Mouse (Mus musculus) ES-E14 (cell line): Measurements from ENCODE around the gene Pcna. TPM values are rescaled to one million over a fixed set of nuclear protein-coding genes. Genes with fewer than 3 reads are reported as not detected.

Experiments
- DNase-seq: peaks from one replicate; pipeline ENCODE4 v3.0.0-alpha.2; 2013; ENCODE audit warnings: low read depth, low spot score
- H3K27ac ChIP-seq: 2 replicates; pipeline ENCODE4 v1.5.1; 2012; ENCODE audit warnings: low read depth, mild to moderate bottlenecking, low read length, moderate library complexity, mixed read lengths; ENCODE audit not compliant: poor library complexity, insufficient read depth, severe bottlenecking
- H3K36me3 ChIP-seq: 2 replicates; pipeline ENCODE4 v1.6.1; 2012; ENCODE audit warnings: mild to moderate bottlenecking, low read length, moderate library complexity, mixed read lengths; ENCODE audit not compliant: control insufficient read depth, poor library complexity, insufficient read depth, severe bottlenecking
- H3K4me1 ChIP-seq, 2 experiments: fragments of 150-350 bp in 1 of 2; sonication (generic) in 1 of 2; 2 replicates each; pipeline ENCODE4 v1.6.1; 2012; ENCODE audit warnings: low read length in 2 of 2, mild to moderate bottlenecking in 1 of 2, mixed read lengths in 1 of 2; ENCODE audit not compliant: control insufficient read depth in 2 of 2, insufficient read depth in 2 of 2, poor library complexity in 1 of 2
- H3K4me3 ChIP-seq, 2 experiments: fragments of 150-350 bp in 1 of 2; sonication (generic) in 1 of 2; 2 replicates each; pipeline ENCODE4 v1.5.1; 2012; ENCODE audit warnings: low read length in 2 of 2, low read depth in 1 of 2, mild to moderate bottlenecking in 1 of 2, mixed read lengths in 1 of 2; ENCODE audit not compliant: insufficient read depth in 1 of 2, poor library complexity in 1 of 2, severe bottlenecking in 1 of 2
- H3K9ac ChIP-seq: 2 replicates; pipeline ENCODE4 v1.6.1; 2012; ENCODE audit warnings: low read depth, mild to moderate bottlenecking, low read length, mixed read lengths; ENCODE audit not compliant: poor library complexity, insufficient read depth, severe bottlenecking
- H3K9me3 ChIP-seq: fragments of 150-350 bp; sonication (generic); 2 replicates; pipeline ENCODE4 v1.6.1; 2012; ENCODE audit warnings: low read depth, mild to moderate bottlenecking, low read length; ENCODE audit not compliant: control insufficient read depth, insufficient read depth
- CHD2 ChIP-seq: IDR thresholded peaks from 2 replicates; pipeline ENCODE4 v1.6.1; 2014; ENCODE audit warnings: mild to moderate bottlenecking, low read depth, low read length, inconsistent platforms
- HCFC1 ChIP-seq: IDR thresholded peaks from 2 replicates; pipeline ENCODE4 v1.6.1; 2012; ENCODE audit warnings: low read length, inconsistent platforms, borderline replicate concordance; ENCODE audit not compliant: insufficient read depth
- MAFK ChIP-seq: IDR thresholded peaks from 2 replicates; pipeline ENCODE4 v1.6.1; 2014; ENCODE audit warnings: mild to moderate bottlenecking, low read depth, low read length, inconsistent platforms; ENCODE audit not compliant: insufficient read depth
- ZC3H11A ChIP-seq: IDR thresholded peaks from 2 replicates; pipeline ENCODE4 v1.6.1; 2012; ENCODE audit warnings: low read depth, mild to moderate bottlenecking, inconsistent platforms, low read length, borderline replicate concordance
- ZNF384 ChIP-seq: IDR thresholded peaks from 2 replicates; pipeline ENCODE4 v1.6.1; 2012; ENCODE audit warnings: low read depth, low read length, inconsistent platforms
- in situ Hi-C, 2 experiments: fragments of 600-800 bp; cut with MboI; formaldehyde crosslinking; loops; one replicate each; pipeline ENCODE4 v1.15.1; 2025; ENCODE audit warnings: low sequenced_read_pairs in 2 of 2, inconsistent platforms in 1 of 2; ENCODE audit not compliant: unreplicated experiment in 2 of 2
- total RNA-seq: library from RNA; depleted of rRNA; stranded (reverse); fragments of 300-350 nt; gene quantifications from 2 replicates; pipeline ENCODE4 v1.2.3, GENCODE M21; 2012; rRNA removed

Gene Pcna
- 296 and 370 TPM in 2 replicates for total RNA-seq

- Histone ChIP-seq H3K4me1 (peaks cover 0 to 3% of the 10 kb centered on the region in 2 experiments; a peak in 3 of 4 replicates), H3K27ac (peak within 1 kb of the TSS; percentile 81), H3K9me3 (no peaks in the 10 kb centered on the region), H3K36me3 (peaks cover 14% of the 10 kb centered on the region), H3K9ac (peak within 1 kb of the TSS; percentile 85), H3K4me3 (peak within 1 kb of the TSS; percentile 82 to 86)
- peak; percentile 97 for DNase-seq
- in situ Hi-C loops = no loop called here
- TF ChIP-seq CHD2 (peak; percentile 74; the same call in 1 of the 2 replicates), HCFC1 (peak; percentile 54; the same call in 1 of the 2 replicates), ZNF384 (no peak), ZC3H11A (no peak)
Observed at GRCm38 (mm10) chr2:132252542-132253528, at the start of gene Pcna. Pcna (minus strand) TSS chr2:132253314.

GRCm38 (mm10) chr2:132301436-132301835, 48.3 kb upstream of the Pcna start:
- H3K27ac ChIP-seq = no peak overlapping the region
- TF ChIP-seq ZNF384 = no peak
- H3K4me1 ChIP-seq = peaks cover 0 to 1% of the 10 kb centered on the region in 2 experiments; a peak in 1 of 4 replicates
- in situ Hi-C loops = loop anchor here in 1 of 2 experiments (25.0 kb wide), 1 partner anchor 611 kb away; no protein-coding TSS in a partner anchor
- H3K9me3 ChIP-seq = no peaks in the 10 kb centered on the region
- no peak overlapping the region for H3K9ac ChIP-seq
- no peak for DNase-seq
- H3K4me3 ChIP-seq = no peak overlapping the region
- peaks cover 68% of the 10 kb centered on the region for H3K36me3 ChIP-seq

- Histone ChIP-seq H3K9ac (no peak overlapping the region), H3K27ac (no peak overlapping the region), H3K9me3 (no peaks in the 10 kb centered on the region), H3K36me3 (peaks cover 78% of the 10 kb centered on the region), H3K4me1 (no peaks in the 10 kb centered on the region), H3K4me3 (no peak overlapping the region)
- TF ChIP-seq CHD2 (no peak), ZC3H11A (no peak), HCFC1 (no peak), ZNF384 (no peak), MAFK (no peak)
- DNase-seq = no peak
- in situ Hi-C loops = no loop called here
Observed at GRCm38 (mm10) chr2:132298250-132298649, 45.1 kb upstream of the Pcna start.

- H3K4me1 ChIP-seq = peaks cover 2 to 18% of the 10 kb centered on the region in 2 experiments; a peak in 2 of 4 replicates
- TF ChIP-seq ZC3H11A (no peak), MAFK (no peak), HCFC1 (no peak), CHD2 (no peak), ZNF384 (no peak)
Observed at GRCm38 (mm10) chr2:132293694-132294450, 40.8 kb upstream of the Pcna start.

More at GRCm38 (mm10) chr2:132293694-132294450, 40.8 kb upstream of the Pcna start:
- no peak overlapping the region for H3K4me3 ChIP-seq
- no peak overlapping the region for H3K27ac ChIP-seq
- H3K36me3 ChIP-seq = peaks cover 56% of the 10 kb centered on the region
- in situ Hi-C loops = no loop called here
- no peak for DNase-seq
- H3K9ac ChIP-seq = no peak overlapping the region
- no peaks in the 10 kb centered on the region for H3K9me3 ChIP-seq
